In the genomic region with DNA sequence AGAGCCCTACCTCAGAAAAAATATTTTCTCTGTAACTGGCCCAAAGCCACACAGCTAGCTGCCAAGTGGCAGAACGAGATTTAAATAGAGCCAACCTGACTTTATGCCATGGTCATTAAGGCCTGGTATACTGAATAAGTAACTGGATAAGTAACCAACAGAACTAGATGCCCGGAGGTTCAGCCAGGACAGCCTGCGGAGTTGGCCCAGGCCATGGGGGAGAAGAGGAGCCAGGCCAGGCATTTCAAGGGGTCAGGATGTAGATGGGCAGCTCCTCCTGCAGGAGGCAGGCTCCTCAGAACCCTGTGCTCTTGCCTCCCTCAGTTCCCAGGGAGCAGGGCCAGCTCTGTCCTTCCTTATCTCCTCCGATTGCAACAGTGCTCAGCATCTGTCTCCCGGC, we compare ENCODE assay signal across 12 mouse cellular contexts. TPM values are rescaled to one million over a fixed set of nuclear protein-coding genes. Genes with fewer than 3 reads are reported as not detected.
DNase-seq lines count a peak whose midpoint lies in the region; ATAC-seq lines count a peak whose summit lies in the region.
"Had no signal": no experiment of that assay in that cellular context is flagged by ENCODE, and none has a peak within 500 bp of the region (broad histone marks: within the 10 kb centered on the region; RNA-seq: fewer than 3 reads in every experiment).

No protein-coding gene starts in this region.

- no peak for ATAC-seq in heart, embryonic 12.5 days (ENCODE audit: insufficient number of reproducible peaks, low FRiP score)
- ATAC-seq in midbrain, embryonic 14.5 days (ENCODE audit: low FRiP score, low TSS enrichment) = no peak

- H3K27ac ChIP-seq in heart, embryonic 12.5 days (ENCODE audit: poor library complexity, severe bottlenecking) = no peak overlapping the region
- no peak overlapping the region for H3K27ac ChIP-seq in midbrain, embryonic 14.5 days (replicated peaks; ENCODE audit: low read depth, low read length)
- H3K27ac ChIP-seq: hindbrain, embryonic 13.5 days; liver, embryonic 13.5 days had no signal

- H3K4me1 ChIP-seq in heart, embryonic 12.5 days (replicated peaks) = peaks cover 6% of the 10 kb centered on the region
- no peaks in the 10 kb centered on the region for H3K4me1 ChIP-seq in midbrain, embryonic 14.5 days (ENCODE audit: control insufficient read depth, insufficient read depth, low read length)
- H3K4me1 ChIP-seq: hindbrain, embryonic 13.5 days had no signal

- H3K4me3 ChIP-seq in heart, embryonic 12.5 days = no peak overlapping the region
- H3K4me3 ChIP-seq in midbrain, embryonic 14.5 days (replicated peaks; ENCODE audit: low read depth, low read length) = no peak overlapping the region
- H3K4me3 ChIP-seq: hindbrain, embryonic 13.5 days; liver, embryonic 13.5 days had no signal

- WGBS in heart, embryonic 12.5 days = 51% methylated on average over 5 of the region's 5 CpGs
- 81% methylated on average over 5 of the region's 5 CpGs for WGBS in midbrain, embryonic 14.5 days

- H3K9ac ChIP-seq in heart, embryonic 12.5 days = no peak overlapping the region
- no peak overlapping the region for H3K9ac ChIP-seq in midbrain, embryonic 14.5 days (replicated peaks; ENCODE audit: low read length)
- H3K9ac ChIP-seq: hindbrain, embryonic 13.5 days; liver, embryonic 13.5 days had no signal

- peaks cover 8% of the 10 kb centered on the region for H3K27me3 ChIP-seq in heart, embryonic 12.5 days (replicated peaks)
- no peaks in the 10 kb centered on the region for H3K27me3 ChIP-seq in midbrain, embryonic 14.5 days (ENCODE audit: control insufficient read depth, insufficient read depth, low read length)
- H3K27me3 ChIP-seq: hindbrain, embryonic 13.5 days had no signal

- H3K36me3 ChIP-seq in heart, embryonic 12.5 days = no peaks in the 10 kb centered on the region
- no peaks in the 10 kb centered on the region for H3K36me3 ChIP-seq in midbrain, embryonic 14.5 days (ENCODE audit: control insufficient read depth, insufficient read depth, low read length)
- H3K36me3 ChIP-seq: hindbrain, embryonic 13.5 days; liver, embryonic 13.5 days had no signal

- peak; percentile 44 for DNase-seq in adrenal gland, postnatal 10 days
- DNase-seq in adrenal gland, adult 18-20 months (ENCODE audit: low spot score in 2 of 2) = no peak
- DNase-seq in heart, postnatal 4 days = peak; percentile 26
- peak; percentile 39 for DNase-seq in adipocyte (ENCODE audit: low spot score)
- peak; percentile 36 for DNase-seq in kidney, postnatal 10 days
- no peak for DNase-seq in midbrain, embryonic 14.5 days
- DNase-seq in layer of hippocampus, postnatal 14 days (ENCODE audit: low spot score in 2 of 2) = no peak
- DNase-seq: liver, embryonic 13.5 days had no signal

- H3K9me3 ChIP-seq in heart, embryonic 12.5 days (replicated peaks) = no peaks in the 10 kb centered on the region
- H3K9me3 ChIP-seq in midbrain, embryonic 14.5 days (ENCODE audit: control insufficient read depth, low read length) = no peaks in the 10 kb centered on the region
- H3K9me3 ChIP-seq: hindbrain, embryonic 13.5 days; liver, embryonic 13.5 days had no signal

- no peak overlapping the region for H3K4me2 ChIP-seq in heart, embryonic 12.5 days
- H3K4me2 ChIP-seq in midbrain, embryonic 14.5 days (ENCODE audit: low read length) = no peak overlapping the region
- H3K4me2 ChIP-seq: hindbrain, embryonic 13.5 days; liver, embryonic 13.5 days had no signal

RNA-seq across cellular contexts. Expression of a gene that starts 6.4 kb away (rescaled TPM):
- 10 to 100 TPM in 1 of 2 experiments, 1 to 10 TPM in 1; 7.3 to 11.2 TPM for total RNA-seq in adrenal gland, postnatal 10 days (2021)
- total RNA-seq in adrenal gland, adult 18-20 months (2021) = 1 to 10 TPM; 4.9 to 5.8 TPM
- 1 to 10 TPM; 4.7 to 4.8 TPM for total RNA-seq in heart, postnatal 4 days (2021)
- polyA plus RNA-seq in heart, embryonic 12.5 days (2016; fragmentation: Nextera tagmentation; extraction: Ambion mirVana) = 10.3 and 12.5 TPM in 2 replicates
- 14.0 and 18.1 TPM in 2 replicates for polyA plus RNA-seq in midbrain, embryonic 14.5 days (2014; fragmentation: Nextera tagmentation; extraction: Ambion mirVana)
- total RNA-seq in layer of hippocampus, postnatal 14 days (2021) = 1 to 10 TPM; 8.2 to 8.4 TPM

RNA-seq across cellular contexts. Expression of a gene that starts 15.3 kb away (rescaled TPM):
- total RNA-seq in adrenal gland, postnatal 10 days (2021) = 10 to 100 TPM; 68.0 to 77.5 TPM
- 10 to 100 TPM; 43.6 to 52.1 TPM for total RNA-seq in adrenal gland, adult 18-20 months (2021)
- total RNA-seq in heart, postnatal 4 days (2021) = 10 to 100 TPM; 51.5 to 56.0 TPM
- 40.6 and 54.2 TPM in 2 replicates for polyA plus RNA-seq in heart, embryonic 12.5 days (2016; fragmentation: Nextera tagmentation; extraction: Ambion mirVana)
- 291 and 381 TPM in 2 replicates for polyA plus RNA-seq in midbrain, embryonic 14.5 days (2014; fragmentation: Nextera tagmentation; extraction: Ambion mirVana)
- total RNA-seq in layer of hippocampus, postnatal 14 days (2021) = 100 to 1,000 TPM; 103 to 114 TPM

RNA-seq across cellular contexts. Expression of a gene that starts 54.5 kb away (rescaled TPM):
- total RNA-seq in adrenal gland, postnatal 10 days (2021) = 100 to 1,000 TPM in 1 of 2 experiments, 10 to 100 TPM in 1; 92.2 to 106 TPM
- 100 to 1,000 TPM; 114 to 127 TPM for total RNA-seq in adrenal gland, adult 18-20 months (2021)
- total RNA-seq in heart, postnatal 4 days (2021) = 10 to 100 TPM; 80.8 to 86.6 TPM
- 112 and 116 TPM in 2 replicates for polyA plus RNA-seq in heart, embryonic 12.5 days (2016; fragmentation: Nextera tagmentation; extraction: Ambion mirVana)
- 94.2 and 106 TPM in 2 replicates for polyA plus RNA-seq in midbrain, embryonic 14.5 days (2014; fragmentation: Nextera tagmentation; extraction: Ambion mirVana)
- 10 to 100 TPM; 86.7 to 93.0 TPM for total RNA-seq in layer of hippocampus, postnatal 14 days (2021)

RNA-seq across cellular contexts. Expression of a gene that starts 55.0 kb away (rescaled TPM):
- total RNA-seq in adrenal gland, postnatal 10 days (2021) = 1 to 10 TPM; 1.9 to 2.0 TPM
- 1 to 10 TPM; 1.3 to 8.5 TPM for total RNA-seq in adrenal gland, adult 18-20 months (2021)
- total RNA-seq in heart, postnatal 4 days (2021) = 1 to 10 TPM in 1 of 2 experiments, not detected in 1; 5.8 TPM
- 4.0 TPM in 1 of 2 replicates, not detected in the other for polyA plus RNA-seq in heart, embryonic 12.5 days (2016; fragmentation: Nextera tagmentation; extraction: Ambion mirVana)
- 4.1 and 4.7 TPM in 2 replicates for polyA plus RNA-seq in midbrain, embryonic 14.5 days (2014; fragmentation: Nextera tagmentation; extraction: Ambion mirVana)
- total RNA-seq in layer of hippocampus, postnatal 14 days (2021) = not detected
- total RNA-seq: layer of hippocampus, postnatal 10 days had no signal
- polyA plus RNA-seq: liver, embryonic 13.5 days; neural tube, embryonic 11.5 days had no signal

Comparison
In these comparisons a context has a peak if more than half of its experiments do, and no peak if none do; other contexts are left out.
1. DNase-seq: peak in adrenal gland, postnatal 10 days (single experiment), heart, postnatal 4 days (single experiment), adipocyte (single experiment) and kidney, postnatal 10 days (single experiment); none in adrenal gland, adult 18-20 months (0 of 2), midbrain, embryonic 14.5 days (single experiment) and layer of hippocampus, postnatal 14 days (0 of 2).